Mouse (Mus musculus) embryonic facial prominence, embryonic 11.5 days (tissue): ENCODE results near the gene Rassf2. TPM values are rescaled to one million over a fixed set of nuclear protein-coding genes. Genes with fewer than 3 reads are reported as not detected.

ENCODE experiments used
- ATAC-seq: fragments of 200-750 bp; cut with Nextera tagmentation; replicated peaks from 2 replicates; pipeline ENCODE4 v1.8.0; 2017; ENCODE audit warnings: low read depth; ENCODE audit not compliant: insufficient number of reproducible peaks, low FRiP score, low TSS enrichment
- DNase-seq: peaks from one replicate; pipeline ENCODE4 v3.0.0-alpha.2; 2015; ENCODE audit warnings: low spot score
- H3K27ac ChIP-seq: fragments of 300-500 bp; sonication (generic); replicated peaks from 2 replicates; pipeline ENCODE4 v1.5.1; 2014; ENCODE audit warnings: mild to moderate bottlenecking, low read depth, low read length, control low read depth
- H3K27me3 ChIP-seq: fragments of 300-500 bp; sonication (generic); 2 replicates; pipeline ENCODE4 v1.6.1; 2014; ENCODE audit warnings: mild to moderate bottlenecking, low read length, moderate library complexity, mixed read lengths; ENCODE audit not compliant: control insufficient read depth, insufficient read depth
- H3K36me3 ChIP-seq: fragments of 300-500 bp; sonication (generic); replicated peaks from 2 replicates; pipeline ENCODE4 v1.6.1; 2014; ENCODE audit warnings: low read depth, mild to moderate bottlenecking, low read length, moderate library complexity, mixed read lengths; ENCODE audit not compliant: control insufficient read depth, insufficient read depth
- H3K4me1 ChIP-seq: fragments of 300-500 bp; sonication (generic); 2 replicates; pipeline ENCODE4 v1.6.1; 2014; ENCODE audit warnings: low read length, mixed read lengths; ENCODE audit not compliant: control insufficient read depth, insufficient read depth
- H3K4me2 ChIP-seq: fragments of 300-500 bp; sonication (generic); 2 replicates; pipeline ENCODE4 v1.6.1; 2014; ENCODE audit warnings: low read depth, mild to moderate bottlenecking, control low read depth, low read length, moderate library complexity
- H3K4me3 ChIP-seq: fragments of 300-500 bp; sonication (generic); 2 replicates; pipeline ENCODE4 v1.5.1; 2014; ENCODE audit warnings: low read depth, low read length, control low read depth
- H3K9ac ChIP-seq: fragments of 300-500 bp; sonication (generic); replicated peaks from 2 replicates; pipeline ENCODE4 v1.6.1; 2014; ENCODE audit warnings: mild to moderate bottlenecking, control low read depth, low read length
- H3K9me3 ChIP-seq: fragments of 300-500 bp; sonication (generic); replicated peaks from 2 replicates; pipeline ENCODE4 v1.6.1; 2016; ENCODE audit warnings: mild to moderate bottlenecking, low read length, inconsistent platforms, mixed read lengths; ENCODE audit not compliant: control insufficient read depth
- WGBS: fragments of 180-500 bp; shearing (Covaris S2); extraction: QIAGEN DNeasy Blood & Tissue Kit; methylation state at CpG from one replicate; pipeline ENCODE4 v1.1.7; 2014; 5-methylcytosine and 5-hydroxymethylcytosine counted together
- polyA plus RNA-seq: library from polyadenylated mRNA; unstranded; fragments of >200 nt; fragmentation: Nextera tagmentation; extraction: Ambion mirVana; gene quantifications from 2 replicates; pipeline ENCODE4 v1.2.1, GENCODE M21; 2014

Rassf2 gene
- polyA plus RNA-seq, 1 experiment from 2014 or later, result 9.5 TPM

DNA sequence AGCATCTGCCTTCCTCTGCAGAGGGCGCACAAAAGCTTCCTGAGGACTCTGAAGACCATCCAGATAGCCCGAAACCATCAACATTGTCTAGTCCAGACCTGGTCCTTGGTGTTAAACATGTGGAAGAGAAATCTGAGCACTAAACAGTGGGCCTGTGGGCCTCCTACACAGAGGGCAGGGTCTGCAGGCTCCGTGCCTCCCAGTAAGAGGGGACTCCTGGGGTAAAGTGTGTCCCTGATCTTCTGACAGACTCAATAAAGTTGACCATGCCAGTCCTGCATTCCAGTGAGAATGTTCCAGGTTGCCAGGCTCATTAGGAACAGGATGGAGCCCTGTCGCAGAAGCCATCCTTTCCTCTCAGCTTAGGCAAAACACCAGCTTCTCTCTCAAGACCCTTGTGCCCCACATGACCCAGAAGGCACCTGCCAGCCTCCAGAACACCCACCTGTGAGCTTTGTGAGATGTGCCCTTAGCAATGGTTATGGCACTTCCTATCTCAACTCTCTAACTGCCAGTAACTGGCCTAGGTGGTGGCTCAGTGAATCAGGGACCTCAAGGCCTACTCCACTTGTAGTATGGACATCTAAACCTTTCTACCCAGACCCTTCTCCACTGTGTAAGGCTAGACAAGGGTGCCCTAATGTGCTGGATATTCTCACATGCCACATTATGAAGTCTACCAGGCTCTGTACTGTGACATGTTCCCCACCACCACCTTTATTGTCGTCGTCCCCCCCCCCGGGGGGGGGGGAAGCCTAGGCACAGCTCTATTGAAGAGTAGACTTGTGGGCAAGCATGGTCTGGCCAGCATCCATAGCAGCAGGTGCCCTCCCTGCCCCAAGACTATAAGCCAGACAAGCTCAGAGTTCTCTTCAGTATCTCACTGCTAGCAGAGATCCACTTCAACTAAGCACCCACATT lies 73.5 kb downstream of the Rassf2 start:
- no peak overlapping the region for H3K9ac ChIP-seq
- H3K4me2 ChIP-seq, result no peak overlapping the region
- WGBS, result 88% methylated on average over 7 of the region's 7 CpGs
- H3K27ac ChIP-seq, result no peak overlapping the region
- peaks cover 10% of the 10 kb centered on the region for H3K27me3 ChIP-seq
- no peak overlapping the region for H3K4me3 ChIP-seq
- H3K9me3 ChIP-seq, result no peaks in the 10 kb centered on the region
- ATAC-seq (no peak), DNase-seq (no peak)
- H3K4me1 ChIP-seq, result no peaks in the 10 kb centered on the region
- no peaks in the 10 kb centered on the region for H3K36me3 ChIP-seq

DNA sequence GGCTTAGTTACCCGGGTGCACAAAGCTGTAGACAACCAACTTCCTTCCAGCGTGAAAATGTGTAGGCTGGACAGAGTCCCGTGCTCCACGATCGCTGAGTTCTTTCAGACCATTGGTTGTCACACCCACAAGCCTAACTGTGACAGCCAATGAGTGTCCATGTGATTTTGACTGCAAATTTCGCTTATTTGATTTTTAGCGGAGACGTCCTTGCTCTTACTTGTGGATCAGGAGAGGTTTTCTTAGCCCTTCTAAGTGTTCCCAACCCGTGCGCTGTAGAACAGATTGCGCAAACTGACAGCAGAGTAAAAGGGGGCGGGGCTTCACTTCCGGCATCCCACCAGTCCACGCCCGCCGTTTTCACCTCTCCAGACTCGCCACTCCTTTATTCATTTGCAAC lies 74.8 kb downstream of the Rassf2 start:
- ATAC-seq (no peak), DNase-seq (peak; percentile 57)
- H3K4me2 ChIP-seq, result peak overlapping the region; percentile 38
- H3K4me3 ChIP-seq, result peak overlapping the region; percentile 15; the same call in 1 of the 2 replicates
- H3K9me3 ChIP-seq, result no peaks in the 10 kb centered on the region
- 6% methylated on average over 17 of the region's 17 CpGs for WGBS
- H3K27me3 ChIP-seq, result peaks cover 10% of the 10 kb centered on the region
- H3K9ac ChIP-seq, result no peak overlapping the region
- no peaks in the 10 kb centered on the region for H3K36me3 ChIP-seq
- no peak overlapping the region for H3K27ac ChIP-seq
- H3K4me1 ChIP-seq, result no peaks in the 10 kb centered on the region

DNA sequence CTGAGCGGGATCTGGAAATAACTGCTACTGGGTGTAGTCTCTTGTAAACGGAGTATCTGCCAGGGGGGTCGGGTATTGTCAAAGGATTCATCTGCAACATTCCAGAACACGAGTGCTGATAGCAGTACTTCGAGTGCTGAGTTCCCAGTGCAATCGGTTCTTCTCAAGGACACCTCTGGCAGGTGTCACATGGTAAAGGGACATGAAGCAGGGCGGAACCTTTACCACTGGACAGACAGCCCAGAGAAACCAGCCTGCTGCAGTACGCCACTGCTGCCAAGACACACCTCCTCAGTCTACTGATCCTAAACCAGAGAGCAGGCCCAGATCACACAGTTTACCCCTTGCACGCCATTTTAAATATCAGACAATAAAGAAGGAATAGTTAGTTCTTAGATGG lies 75.2 kb downstream of the Rassf2 start:
- Histone ChIP-seq H3K4me1 (no peaks in the 10 kb centered on the region), H3K4me2 (peak overlapping the region; percentile 38), H3K36me3 (no peaks in the 10 kb centered on the region), H3K4me3 (peak overlapping the region; percentile 15; the same call in 1 of the 2 replicates), H3K27me3 (peaks cover 10% of the 10 kb centered on the region), H3K9me3 (no peaks in the 10 kb centered on the region), H3K9ac (no peak overlapping the region), H3K27ac (no peak overlapping the region)
- DNase-seq (no peak), ATAC-seq (no peak)
- WGBS, result 57% methylated on average over 9 of the region's 9 CpGs

DNA sequence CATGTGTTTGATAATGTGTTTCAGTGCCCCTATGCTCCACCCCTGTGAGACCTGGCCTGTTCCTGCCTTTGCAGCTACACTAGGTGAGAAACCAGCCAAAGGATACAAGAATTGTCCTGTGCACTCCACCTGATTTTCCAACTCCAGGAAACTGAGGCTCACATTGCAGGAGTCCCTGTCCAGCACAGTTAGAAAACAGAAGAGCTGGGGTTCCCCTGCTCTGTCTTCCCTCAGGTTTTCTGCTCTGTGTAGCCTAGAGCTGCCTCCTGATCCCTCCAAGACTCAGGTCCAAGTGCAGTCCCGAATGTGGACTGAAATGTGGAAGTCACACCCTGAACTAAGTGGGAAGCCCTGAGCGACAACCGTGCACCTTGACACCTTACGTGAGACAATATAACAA lies 76.3 kb downstream of the Rassf2 start:
- no peak overlapping the region for H3K9ac ChIP-seq
- H3K9me3 ChIP-seq, result no peaks in the 10 kb centered on the region
- 89% methylated on average over 4 of the region's 4 CpGs for WGBS
- no peak overlapping the region for H3K4me2 ChIP-seq
- H3K27ac ChIP-seq, result no peak overlapping the region
- H3K27me3 ChIP-seq, result peaks cover 10% of the 10 kb centered on the region
- no peaks in the 10 kb centered on the region for H3K36me3 ChIP-seq
- ATAC-seq (no peak), DNase-seq (no peak)
- no peak overlapping the region for H3K4me3 ChIP-seq
- H3K4me1 ChIP-seq, result no peaks in the 10 kb centered on the region

DNA sequence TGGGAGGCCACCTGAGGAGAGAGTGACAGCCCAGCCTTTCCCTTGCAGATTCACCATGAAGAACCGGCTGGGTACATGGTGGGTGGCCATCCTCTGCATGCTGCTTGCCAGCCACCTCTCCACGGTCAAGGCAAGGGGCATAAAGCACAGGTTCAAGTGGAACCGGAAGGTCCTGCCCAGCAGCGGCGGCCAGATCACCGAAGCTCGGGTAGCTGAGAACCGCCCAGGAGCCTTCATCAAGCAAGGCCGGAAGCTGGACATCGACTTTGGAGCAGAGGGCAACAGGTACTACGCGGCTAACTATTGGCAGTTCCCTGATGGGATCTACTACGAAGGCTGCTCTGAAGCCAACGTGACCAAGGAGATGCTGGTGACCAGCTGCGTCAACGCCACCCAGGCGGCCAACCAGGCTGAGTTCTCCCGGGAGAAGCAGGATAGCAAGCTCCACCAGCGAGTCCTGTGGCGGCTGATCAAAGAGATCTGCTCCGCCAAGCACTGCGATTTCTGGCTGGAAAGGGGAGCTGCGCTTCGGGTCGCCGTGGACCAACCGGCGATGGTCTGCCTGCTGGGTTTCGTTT lies 77.0 kb downstream of the Rassf2 start:
- Histone ChIP-seq H3K4me1 (no peaks in the 10 kb centered on the region), H3K4me3 (no peak overlapping the region), H3K27ac (no peak overlapping the region), H3K27me3 (peaks cover 10% of the 10 kb centered on the region), H3K36me3 (no peaks in the 10 kb centered on the region), H3K9ac (no peak overlapping the region), H3K9me3 (no peaks in the 10 kb centered on the region), H3K4me2 (peak overlapping the region; percentile 16)
- no peak for ATAC-seq
- peak; percentile 33 for DNase-seq
- 23% methylated on average over 29 of the region's 29 CpGs for WGBS

DNA sequence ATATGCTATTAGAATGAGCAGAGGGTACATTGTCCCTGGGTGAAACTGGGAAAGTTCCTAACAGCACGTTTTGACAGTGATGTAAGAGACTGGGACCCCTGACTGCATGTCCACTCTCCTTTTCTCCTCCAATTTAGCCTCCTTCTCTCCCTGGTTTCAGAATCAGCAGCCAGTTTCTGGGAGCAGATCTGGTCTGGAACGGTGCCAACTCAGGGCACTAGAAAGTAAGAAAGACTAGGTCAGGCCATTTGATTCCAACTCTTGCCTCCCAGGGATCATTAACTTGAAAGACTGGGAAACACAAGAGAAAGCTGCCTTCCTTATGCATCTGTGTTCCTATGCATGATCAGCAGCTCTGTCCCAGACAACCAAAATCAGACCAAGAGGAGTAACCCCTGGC lies 77.6 kb downstream of the Rassf2 start:
- 66% methylated on average over 2 of the region's 2 CpGs for WGBS
- no peak for ATAC-seq
- Histone ChIP-seq H3K4me3 (no peak overlapping the region), H3K27ac (no peak overlapping the region), H3K9me3 (no peaks in the 10 kb centered on the region), H3K27me3 (peaks cover 10% of the 10 kb centered on the region), H3K9ac (no peak overlapping the region), H3K36me3 (no peaks in the 10 kb centered on the region), H3K4me1 (no peaks in the 10 kb centered on the region), H3K4me2 (no peak overlapping the region)
- DNase-seq, result no peak

DNA sequence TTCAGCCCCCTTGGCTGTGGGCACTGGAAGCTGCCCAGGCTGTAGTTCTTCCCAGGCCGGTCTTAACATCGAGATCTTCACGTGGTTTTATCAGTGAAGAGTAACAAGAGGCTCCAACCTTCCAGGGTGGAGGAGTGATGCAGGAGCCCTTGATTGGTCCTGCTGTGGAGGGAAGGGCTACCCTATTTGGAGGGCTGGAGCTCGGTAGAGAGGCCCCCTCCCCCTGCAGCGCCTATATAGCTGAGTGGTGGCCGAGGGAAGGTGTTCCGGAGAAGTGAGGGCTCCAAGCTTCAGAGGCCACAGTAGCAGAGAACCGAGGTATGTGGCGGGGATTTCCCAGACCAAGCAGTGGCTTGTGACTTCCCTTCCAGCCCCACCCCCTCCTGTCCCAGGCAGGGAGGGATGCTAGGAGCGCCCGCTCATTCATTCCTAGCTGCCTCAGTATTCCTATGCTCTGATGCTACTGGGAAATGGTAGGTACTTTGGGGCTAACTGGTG lies 79.4 kb downstream of the Rassf2 start, which contains the start of gene Prnd:
Gene Prnd, plus strand, starts transcription at position 264 of the 498 bp plus-strand sequence.
- no peaks in the 10 kb centered on the region for H3K4me1 ChIP-seq
- H3K27me3 ChIP-seq, result peaks cover 10% of the 10 kb centered on the region

More for the DNA sequence above, 79.4 kb downstream of the Rassf2 start, which contains the start of gene Prnd:
- Histone ChIP-seq H3K9me3 (no peaks in the 10 kb centered on the region), H3K9ac (no peak within 1 kb of the TSS), H3K4me3 (no peak within 1 kb of the TSS), H3K36me3 (no peaks in the 10 kb centered on the region), H3K4me2 (no peak within 1 kb of the TSS), H3K27ac (no peak within 1 kb of the TSS)
- WGBS, result 12% methylated on average over 11 of the region's 11 CpGs
- 0 out of 2 replicates have a peak, but pooled peaks have one; percentile 10 for ATAC-seq
- peak; percentile 26 for DNase-seq
